Mouse (Mus musculus): ENCODE data around the gene Art3. TPM values are rescaled to one million over a fixed set of nuclear protein-coding genes. Genes with fewer than 3 reads are reported as not detected.
"Not testable (repeated sequence)": the region's sequence is repeated elsewhere in the genome, so short reads cannot be mapped to it uniquely, and the experiment has no call there.

Art3 gene
- polyA plus RNA-seq, 1 experiment from 2014 or later: 13.1 TPM

GRCm38 (mm10) chr5:92348794-92349413 is 17.3 kb downstream of the Art3 start, which contains the start of gene Cxcl10:
Cxcl10 (minus strand) TSS chr5:92348889.
- H3K9ac ChIP-seq: no peak within 1 kb of the TSS
- peak within 1 kb of the TSS; percentile 23 for H3K4me3 ChIP-seq
- peaks cover 9% of the 10 kb centered on the region; the same call in 1 of the 2 replicates for H3K4me1 ChIP-seq (replicated peaks)
- peaks cover 13% of the 10 kb centered on the region for H3K27me3 ChIP-seq
- H3K4me2 ChIP-seq: peak within 1 kb of the TSS; percentile 53
- 16% methylated on average over 14 of the region's 14 CpGs for WGBS
- H3K27ac ChIP-seq (replicated peaks): no peak within 1 kb of the TSS
- ATAC-seq (ENCODE audit: low read depth): no peak
- H3K36me3 ChIP-seq: no peaks in the 10 kb centered on the region
- no peaks in the 10 kb centered on the region for H3K9me3 ChIP-seq

GRCm38 (mm10) chr5:92349731-92350130 is 18.1 kb downstream of the Art3 start:
- Histone ChIP-seq H3K36me3 (no peaks in the 10 kb centered on the region), H3K9me3 (no peaks in the 10 kb centered on the region), H3K27me3 (peaks cover 13% of the 10 kb centered on the region), H3K9ac (no peak overlapping the region), H3K27ac (replicated peaks) (no peak overlapping the region), H3K4me2 (no peak overlapping the region), H3K4me1 (replicated peaks) (peaks cover 9% of the 10 kb centered on the region; the same call in 1 of the 2 replicates), H3K4me3 (no peak overlapping the region)
- WGBS: 78% methylated on average over 7 of the region's 7 CpGs
- no peak for ATAC-seq (ENCODE audit: low read depth)

- not testable (repeated sequence) for H3K9me3 ChIP-seq; H3K4me1 ChIP-seq (replicated peaks); H3K27ac ChIP-seq (replicated peaks); H3K4me2 ChIP-seq; ATAC-seq (ENCODE audit: low read depth); H3K36me3 ChIP-seq; H3K4me3 ChIP-seq; H3K9ac ChIP-seq
- 82% methylated on average over 4 of the region's 4 CpGs for WGBS
- H3K27me3 ChIP-seq: peaks cover 11% of the 10 kb centered on the region
Measured at GRCm38 (mm10) chr5:92352716-92353115, 21.1 kb downstream of the Art3 start.

- Histone ChIP-seq H3K9me3 (no peaks in the 10 kb centered on the region), H3K4me2 (peak overlapping the region; percentile 30), H3K4me3 (no peak overlapping the region), H3K4me1 (replicated peaks) (peaks cover 4% of the 10 kb centered on the region; the same call in 1 of the 2 replicates), H3K27ac (replicated peaks) (no peak overlapping the region), H3K36me3 (no peaks in the 10 kb centered on the region), H3K9ac (0 out of 2 replicates have a peak overlapping the region, but pooled peaks have one; percentile 5), H3K27me3 (peaks cover 5% of the 10 kb centered on the region; the same call in 1 of the 2 replicates)
- ATAC-seq (ENCODE audit: low read depth): no peak
- WGBS: 47% methylated on average over 11 of the region's 11 CpGs
Measured at GRCm38 (mm10) chr5:92353517-92353916, 21.9 kb downstream of the Art3 start.

- no peak overlapping the region for H3K9ac ChIP-seq
- WGBS: 70% methylated on average over 11 of the region's 12 CpGs
- no peak overlapping the region for H3K27ac ChIP-seq (replicated peaks)
- H3K27me3 ChIP-seq: no peaks in the 10 kb centered on the region
- H3K4me2 ChIP-seq: no peak overlapping the region
- 0 out of 2 replicates have a peak, but pooled peaks cover under 1% of the 10 kb centered on the region for H3K4me1 ChIP-seq (replicated peaks)
- no peaks in the 10 kb centered on the region for H3K36me3 ChIP-seq
- ATAC-seq (ENCODE audit: low read depth): no peak
- no peak overlapping the region for H3K4me3 ChIP-seq
- H3K9me3 ChIP-seq: no peaks in the 10 kb centered on the region
Measured at GRCm38 (mm10) chr5:92358033-92358432, 26.4 kb downstream of the Art3 start.

- no peak overlapping the region for H3K4me3 ChIP-seq
- H3K4me1 ChIP-seq (replicated peaks): 0 out of 2 replicates have a peak, but pooled peaks cover 3% of the 10 kb centered on the region
- H3K9me3 ChIP-seq: no peaks in the 10 kb centered on the region
- ATAC-seq (ENCODE audit: low read depth): no peak
- H3K36me3 ChIP-seq: no peaks in the 10 kb centered on the region
- no peak overlapping the region for H3K27ac ChIP-seq (replicated peaks)
- H3K4me2 ChIP-seq: no peak overlapping the region
- 83% methylated on average over 11 of the region's 11 CpGs for WGBS
- H3K27me3 ChIP-seq: no peaks in the 10 kb centered on the region
- H3K9ac ChIP-seq: no peak overlapping the region
Measured at GRCm38 (mm10) chr5:92358767-92359455, 27.3 kb downstream of the Art3 start.

- Histone ChIP-seq H3K27ac (replicated peaks) (no peak overlapping the region), H3K36me3 (no peaks in the 10 kb centered on the region), H3K4me2 (no peak overlapping the region), H3K4me3 (no peak overlapping the region), H3K27me3 (no peaks in the 10 kb centered on the region), H3K9ac (no peak overlapping the region), H3K4me1 (replicated peaks) (0 out of 2 replicates have a peak, but pooled peaks cover 3% of the 10 kb centered on the region), H3K9me3 (no peaks in the 10 kb centered on the region)
- no peak for ATAC-seq (ENCODE audit: low read depth)
- 6% methylated on average over 4 of the region's 4 CpGs for WGBS
Measured at GRCm38 (mm10) chr5:92363179-92363578, 31.6 kb downstream of the Art3 start.

- H3K36me3 ChIP-seq: no peaks in the 10 kb centered on the region
- H3K4me2 ChIP-seq: no peak overlapping the region
- ATAC-seq (ENCODE audit: low read depth): no peak
- no peak overlapping the region for H3K9ac ChIP-seq
- H3K4me3 ChIP-seq: no peak overlapping the region
- no peaks in the 10 kb centered on the region for H3K27me3 ChIP-seq
- no peaks in the 10 kb centered on the region for H3K9me3 ChIP-seq
- H3K27ac ChIP-seq (replicated peaks): no peak overlapping the region
- H3K4me1 ChIP-seq (replicated peaks): peaks cover 4% of the 10 kb centered on the region; the same call in 1 of the 2 replicates
- WGBS: 93% methylated on average over 5 of the region's 5 CpGs
Measured at GRCm38 (mm10) chr5:92364011-92364410, 32.4 kb downstream of the Art3 start.

- no peak for ATAC-seq (ENCODE audit: low read depth)
Measured at GRCm38 (mm10) chr5:92365146-92365705, 33.6 kb downstream of the Art3 start.

GRCm38 (mm10) chr5:92366565-92366964 is 34.9 kb downstream of the Art3 start:
- no peak overlapping the region for H3K4me3 ChIP-seq
- H3K27ac ChIP-seq (replicated peaks): no peak overlapping the region
- H3K4me2 ChIP-seq: no peak overlapping the region
- ATAC-seq (ENCODE audit: low read depth): no peak
- peaks cover 25% of the 10 kb centered on the region for H3K4me1 ChIP-seq (replicated peaks)
- no peaks in the 10 kb centered on the region for H3K9me3 ChIP-seq
- H3K36me3 ChIP-seq: no peaks in the 10 kb centered on the region
- WGBS: 87% methylated on average over 6 of the region's 6 CpGs
- H3K27me3 ChIP-seq: no peaks in the 10 kb centered on the region
- H3K9ac ChIP-seq: no peak overlapping the region

More at GRCm38 (mm10) chr5:92365146-92365705, 33.6 kb downstream of the Art3 start:
- Histone ChIP-seq H3K4me1 (replicated peaks) (peaks cover 12% of the 10 kb centered on the region), H3K4me3 (no peak overlapping the region), H3K36me3 (no peaks in the 10 kb centered on the region), H3K9ac (no peak overlapping the region), H3K9me3 (no peaks in the 10 kb centered on the region), H3K27ac (replicated peaks) (no peak overlapping the region), H3K4me2 (no peak overlapping the region), H3K27me3 (no peaks in the 10 kb centered on the region)
- 71% methylated on average over 11 of the region's 11 CpGs for WGBS

- Histone ChIP-seq H3K27ac (replicated peaks) (no peak overlapping the region), H3K4me1 (replicated peaks) (peaks cover 25% of the 10 kb centered on the region), H3K9ac (no peak overlapping the region), H3K36me3 (no peaks in the 10 kb centered on the region), H3K9me3 (no peaks in the 10 kb centered on the region), H3K27me3 (no peaks in the 10 kb centered on the region), H3K4me2 (no peak overlapping the region), H3K4me3 (no peak overlapping the region)
- ATAC-seq (ENCODE audit: low read depth): no peak
- WGBS: 75% methylated on average over 10 of the region's 10 CpGs
Measured at GRCm38 (mm10) chr5:92368392-92368791, 36.8 kb downstream of the Art3 start.
